Mouse (Mus musculus): ENCODE measurements around the gene Zfp316. TPM values are rescaled to one million over a fixed set of nuclear protein-coding genes. Genes with fewer than 3 reads are reported as not detected.

The Zfp316 gene
- total and polyA plus RNA-seq, 3 experiments: 4.3 to 4.8 TPM; not detected in 1

GRCm38 (mm10) chr5:143316605-143317287 is 46.9 kb upstream of the Zfp316 start:
- H3K79me2 ChIP-seq (ENCODE audit: control insufficient read depth, insufficient read depth, low read length, poor library complexity): peaks cover 29% of the 10 kb centered on the region
- H3K9me3 ChIP-seq (replicated peaks; ENCODE audit: insufficient read depth, low read length): no peaks in the 10 kb centered on the region
- no peak overlapping the region for H3K9ac ChIP-seq (ENCODE audit: control insufficient read depth, low read depth, low read length, poor library complexity, severe bottlenecking)
- no peak overlapping the region for H3K27ac ChIP-seq (ENCODE audit: control insufficient read depth, low read depth, low read length)
- DNase-seq (ENCODE audit: low read depth, low spot score): no peak
- peaks cover 0 to 10% of the 10 kb centered on the region in 2 experiments; a peak in 1 of 4 replicates for H3K4me1 ChIP-seq (ENCODE audit: control insufficient read depth in 1 of 2, insufficient read depth in 2 of 2, low read length in 2 of 2)
- peaks cover 6 to 13% of the 10 kb centered on the region in 2 experiments for H3K36me3 ChIP-seq (ENCODE audit: control insufficient read depth in 1 of 2, insufficient read depth in 2 of 2, low read length in 2 of 2)
- no peak for TF ChIP-seq ZKSCAN1 (IDR thresholded peaks at IDR 0.05; ENCODE audit: low read depth, low read length)
- TF ChIP-seq ETS1 (IDR thresholded peaks at IDR 0.05; ENCODE audit: low read depth, low read length): no peak
- TF ChIP-seq MAFK (IDR thresholded peaks at IDR 0.05; ENCODE audit: borderline replicate concordance, low read depth, low read length): no peak
- TF ChIP-seq RCOR1 (IDR thresholded peaks at IDR 0.05; ENCODE audit: low read depth, low read length): no peak
- TF ChIP-seq MXI1 (IDR thresholded peaks at IDR 0.05; ENCODE audit: low read depth, low read length): no peak
- TF ChIP-seq ZC3H11A (IDR thresholded peaks at IDR 0.05; ENCODE audit: low read depth, low read length): no peak
- TF ChIP-seq TBP (IDR thresholded peaks at IDR 0.05; ENCODE audit: low read depth, low read length): no peak
- TF ChIP-seq RAD21 (IDR thresholded peaks at IDR 0.05; ENCODE audit: low read depth, low read length): no peak
- no peak for TF ChIP-seq MEF2A (IDR thresholded peaks at IDR 0.05; ENCODE audit: extremely low read depth, insufficient replicate concordance, low read depth, low read length, poor library complexity, severe bottlenecking)
- H3K27me3 ChIP-seq (ENCODE audit: control insufficient read depth in 1 of 2, insufficient read depth in 2 of 2, low read length in 2 of 2): no peaks in the 10 kb centered on the region
- no peak overlapping the region for H3K4me3 ChIP-seq (ENCODE audit: control insufficient read depth in 1 of 2, insufficient read depth in 1 of 2, low read depth in 2 of 2, low read length in 2 of 2)

- Histone ChIP-seq H3K27me3 (ENCODE audit: control insufficient read depth in 1 of 2, insufficient read depth in 2 of 2, low read length in 2 of 2) (no peaks in the 10 kb centered on the region), H3K9me3 (replicated peaks; ENCODE audit: insufficient read depth, low read length) (no peaks in the 10 kb centered on the region), H3K4me1 (ENCODE audit: control insufficient read depth in 1 of 2, insufficient read depth in 2 of 2, low read length in 2 of 2) (peaks cover 0 to 10% of the 10 kb centered on the region in 2 experiments; a peak in 1 of 4 replicates), H3K4me3 (ENCODE audit: control insufficient read depth in 1 of 2, insufficient read depth in 1 of 2, low read depth in 2 of 2, low read length in 2 of 2) (no peak overlapping the region), H3K36me3 (ENCODE audit: control insufficient read depth in 1 of 2, insufficient read depth in 2 of 2, low read length in 2 of 2) (peaks cover 12 to 18% of the 10 kb centered on the region in 2 experiments), H3K27ac (ENCODE audit: control insufficient read depth, low read depth, low read length) (peak overlapping the region; percentile 17; the same call in 1 of the 2 replicates), H3K79me2 (ENCODE audit: control insufficient read depth, insufficient read depth, low read length, poor library complexity) (peaks cover 41% of the 10 kb centered on the region), H3K9ac (ENCODE audit: control insufficient read depth, low read depth, low read length, poor library complexity, severe bottlenecking) (peak overlapping the region; percentile 48)
- TF ChIP-seq TAL1 (IDR thresholded peaks at IDR 0.05; ENCODE audit: low read length) (no peak), ZNF384 (IDR thresholded peaks at IDR 0.05; ENCODE audit: low read depth, low read length) (no peak), JUND (IDR thresholded peaks at IDR 0.05; ENCODE audit: low read depth, low read length) (no peak), UBTF (IDR thresholded peaks at IDR 0.05; ENCODE audit: borderline replicate concordance, insufficient read depth, low read depth, low read length) (no peak)
- DNase-seq (ENCODE audit: low read depth, low spot score): no peak
Observed at GRCm38 (mm10) chr5:143315514-143315888, 45.7 kb upstream of the Zfp316 start.
